Mouse (Mus musculus): ENCODE data around the gene Nanog. TPM values are rescaled to one million over a fixed set of nuclear protein-coding genes. Genes with fewer than 3 reads are reported as not detected.

The Nanog gene
- polyA plus RNA-seq, 1 experiment from 2014 or later: 0.08 TPM

GRCm38 (mm10) chr6:122670841-122671240, 36.4 kb upstream of the Nanog start:
- no peaks in the 10 kb centered on the region for H3K27me3 ChIP-seq (replicated peaks; ENCODE audit: control insufficient read depth, insufficient read depth, low read length)
- no peak overlapping the region for H3K4me2 ChIP-seq (replicated peaks; ENCODE audit: low read depth)
- H3K4me3 ChIP-seq (ENCODE audit: low read depth, low read length): no peak overlapping the region
- H3K4me1 ChIP-seq (replicated peaks; ENCODE audit: control insufficient read depth, insufficient read depth, low read length): no peaks in the 10 kb centered on the region
- no peak overlapping the region for H3K27ac ChIP-seq (ENCODE audit: low read depth, low read length)
- H3K36me3 ChIP-seq (ENCODE audit: control insufficient read depth, insufficient read depth): no peaks in the 10 kb centered on the region
- WGBS: 89% methylated on average over 4 of the region's 4 CpGs
- TF ChIP-seq CTCF (IDR thresholded peaks at IDR 0.05; ENCODE audit: low read depth): no peak
- no peak for ATAC-seq
- no peak overlapping the region for H3K9ac ChIP-seq (ENCODE audit: low read depth, low read length)
- no peaks in the 10 kb centered on the region for H3K9me3 ChIP-seq (ENCODE audit: control insufficient read depth)

GRCm38 (mm10) chr6:122672746-122673145, 34.5 kb upstream of the Nanog start:
- no peak for ATAC-seq
- Histone ChIP-seq H3K9ac (ENCODE audit: low read depth, low read length) (no peak overlapping the region), H3K36me3 (ENCODE audit: control insufficient read depth, insufficient read depth) (no peaks in the 10 kb centered on the region), H3K9me3 (ENCODE audit: control insufficient read depth) (no peaks in the 10 kb centered on the region), H3K4me1 (replicated peaks; ENCODE audit: control insufficient read depth, insufficient read depth, low read length) (no peaks in the 10 kb centered on the region), H3K4me3 (ENCODE audit: low read depth, low read length) (no peak overlapping the region), H3K27me3 (replicated peaks; ENCODE audit: control insufficient read depth, insufficient read depth, low read length) (no peaks in the 10 kb centered on the region), H3K27ac (ENCODE audit: low read depth, low read length) (no peak overlapping the region), H3K4me2 (replicated peaks; ENCODE audit: low read depth) (no peak overlapping the region)
- 23% methylated on average over 8 of the region's 8 CpGs for WGBS
- TF ChIP-seq CTCF (IDR thresholded peaks at IDR 0.05; ENCODE audit: low read depth): no peak

- WGBS: 86% methylated on average over 3 of the region's 3 CpGs
These were observed 24.6 kb upstream of the Nanog start for GRCm38 (mm10) chr6:122682646-122683045.

GRCm38 (mm10) chr6:122686709-122687108, 20.6 kb upstream of the Nanog start:
- Histone ChIP-seq H3K9ac (ENCODE audit: low read depth, low read length) (no peak overlapping the region), H3K9me3 (ENCODE audit: control insufficient read depth) (no peaks in the 10 kb centered on the region), H3K4me2 (replicated peaks; ENCODE audit: low read depth) (no peak overlapping the region), H3K36me3 (ENCODE audit: control insufficient read depth, insufficient read depth) (no peaks in the 10 kb centered on the region), H3K4me3 (ENCODE audit: low read depth, low read length) (no peak overlapping the region), H3K4me1 (replicated peaks; ENCODE audit: control insufficient read depth, insufficient read depth, low read length) (no peaks in the 10 kb centered on the region), H3K27ac (ENCODE audit: low read depth, low read length) (no peak overlapping the region), H3K27me3 (replicated peaks; ENCODE audit: control insufficient read depth, insufficient read depth, low read length) (no peaks in the 10 kb centered on the region)
- WGBS: 88% methylated on average over 13 of the region's 13 CpGs
- no peak for ATAC-seq
- TF ChIP-seq CTCF (IDR thresholded peaks at IDR 0.05; ENCODE audit: low read depth): no peak

More at GRCm38 (mm10) chr6:122682646-122683045, 24.6 kb upstream of the Nanog start:
- ATAC-seq: no peak
- Histone ChIP-seq H3K9me3 (ENCODE audit: control insufficient read depth) (no peaks in the 10 kb centered on the region), H3K4me2 (replicated peaks; ENCODE audit: low read depth) (no peak overlapping the region), H3K27ac (ENCODE audit: low read depth, low read length) (no peak overlapping the region), H3K9ac (ENCODE audit: low read depth, low read length) (no peak overlapping the region), H3K4me1 (replicated peaks; ENCODE audit: control insufficient read depth, insufficient read depth, low read length) (no peaks in the 10 kb centered on the region), H3K36me3 (ENCODE audit: control insufficient read depth, insufficient read depth) (no peaks in the 10 kb centered on the region), H3K27me3 (replicated peaks; ENCODE audit: control insufficient read depth, insufficient read depth, low read length) (no peaks in the 10 kb centered on the region), H3K4me3 (ENCODE audit: low read depth, low read length) (no peak overlapping the region)
- TF ChIP-seq CTCF (IDR thresholded peaks at IDR 0.05; ENCODE audit: low read depth): no peak

GRCm38 (mm10) chr6:122689411-122690055, 17.8 kb upstream of the Nanog start:
- 75% methylated on average over 6 of the region's 6 CpGs for WGBS
- TF ChIP-seq CTCF (IDR thresholded peaks at IDR 0.05; ENCODE audit: low read depth): no peak
- no peak overlapping the region for H3K9ac ChIP-seq (ENCODE audit: low read depth, low read length)

GRCm38 (mm10) chr6:122690082-122690481, 17.2 kb upstream of the Nanog start:
- Histone ChIP-seq H3K27ac (ENCODE audit: low read depth, low read length) (no peak overlapping the region), H3K4me3 (ENCODE audit: low read depth, low read length) (no peak overlapping the region), H3K9ac (ENCODE audit: low read depth, low read length) (no peak overlapping the region), H3K4me2 (replicated peaks; ENCODE audit: low read depth) (no peak overlapping the region), H3K27me3 (replicated peaks; ENCODE audit: control insufficient read depth, insufficient read depth, low read length) (no peaks in the 10 kb centered on the region), H3K36me3 (ENCODE audit: control insufficient read depth, insufficient read depth) (no peaks in the 10 kb centered on the region), H3K4me1 (replicated peaks; ENCODE audit: control insufficient read depth, insufficient read depth, low read length) (no peaks in the 10 kb centered on the region), H3K9me3 (ENCODE audit: control insufficient read depth) (no peaks in the 10 kb centered on the region)
- 86% methylated on average over 5 of the region's 5 CpGs for WGBS
- TF ChIP-seq CTCF (IDR thresholded peaks at IDR 0.05; ENCODE audit: low read depth): no peak
- ATAC-seq: no peak

More at GRCm38 (mm10) chr6:122689411-122690055, 17.8 kb upstream of the Nanog start:
- H3K36me3 ChIP-seq (ENCODE audit: control insufficient read depth, insufficient read depth): no peaks in the 10 kb centered on the region
- no peaks in the 10 kb centered on the region for H3K4me1 ChIP-seq (replicated peaks; ENCODE audit: control insufficient read depth, insufficient read depth, low read length)
- H3K27me3 ChIP-seq (replicated peaks; ENCODE audit: control insufficient read depth, insufficient read depth, low read length): no peaks in the 10 kb centered on the region
- no peaks in the 10 kb centered on the region for H3K9me3 ChIP-seq (ENCODE audit: control insufficient read depth)
- H3K4me3 ChIP-seq (ENCODE audit: low read depth, low read length): no peak overlapping the region
- no peak for ATAC-seq
- H3K27ac ChIP-seq (ENCODE audit: low read depth, low read length): no peak overlapping the region
- no peak overlapping the region for H3K4me2 ChIP-seq (replicated peaks; ENCODE audit: low read depth)

Measured in intestine, postnatal 0 days (tissue).